Mouse (Mus musculus) MEL (cell line): ENCODE results near the gene Igf2r. TPM values are rescaled to one million over a fixed set of nuclear protein-coding genes. Genes with fewer than 3 reads are reported as not detected.

ENCODE experiments used
- DNase-seq: peaks from one replicate; pipeline ENCODE4 v3.0.0; 2011; ENCODE audit warnings: low read depth, low spot score
- H3K27ac ChIP-seq: 2 replicates; pipeline ENCODE4 v1.5.1; 2012; ENCODE audit warnings: low read depth, mild to moderate bottlenecking, control low read depth, low read length, moderate library complexity; ENCODE audit not compliant: control insufficient read depth
- H3K27me3 ChIP-seq, 2 experiments: fragments of 150-350 bp in 1 of 2; sonication (generic) in 1 of 2; 2 replicates each; pipeline ENCODE4 v1.6.1; 2012; ENCODE audit warnings: low read length in 2 of 2, mild to moderate bottlenecking in 2 of 2, improper control_type of control experiment in 1 of 2, moderate library complexity in 1 of 2; ENCODE audit not compliant: insufficient read depth in 2 of 2, control insufficient read depth in 1 of 2
- H3K36me3 ChIP-seq, 2 experiments: 2 replicates each; pipeline ENCODE4 v1.6.1; 2012 to 2014; ENCODE audit warnings: low read length in 2 of 2, improper control_type of control experiment in 1 of 2, inconsistent platforms in 1 of 2, mild to moderate bottlenecking in 1 of 2; ENCODE audit not compliant: insufficient read depth in 2 of 2, control insufficient read depth in 1 of 2
- H3K4me1 ChIP-seq, 2 experiments: fragments of 150-350 bp in 1 of 2; sonication (generic) in 1 of 2; 2 replicates each; pipeline ENCODE4 v1.6.1; 2012; ENCODE audit warnings: low read length in 2 of 2, improper control_type of control experiment in 1 of 2, mild to moderate bottlenecking in 1 of 2; ENCODE audit not compliant: insufficient read depth in 2 of 2, control insufficient read depth in 1 of 2
- H3K4me3 ChIP-seq, 2 experiments: fragments of 150-350 bp in 1 of 2; sonication (generic) in 1 of 2; 2 replicates each; pipeline ENCODE4 v1.5.1; 2012; ENCODE audit warnings: low read depth in 2 of 2, low read length in 2 of 2, mild to moderate bottlenecking in 2 of 2, moderate library complexity in 2 of 2, control low read depth in 1 of 2, improper control_type of control experiment in 1 of 2; ENCODE audit not compliant: control insufficient read depth in 1 of 2, insufficient read depth in 1 of 2
- H3K79me2 ChIP-seq: 2 replicates; pipeline ENCODE4 v1.6.1; 2012; ENCODE audit warnings: mild to moderate bottlenecking, low read length, moderate library complexity; ENCODE audit not compliant: control insufficient read depth, poor library complexity, insufficient read depth
- H3K9ac ChIP-seq: 2 replicates; pipeline ENCODE4 v1.6.1; 2012; ENCODE audit warnings: low read depth, mild to moderate bottlenecking, control low read depth, low read length, moderate library complexity; ENCODE audit not compliant: control insufficient read depth, poor library complexity, severe bottlenecking
- H3K9me3 ChIP-seq: fragments of 150-350 bp; sonication (generic); replicated peaks from 2 replicates; pipeline ENCODE4 v1.6.1; 2012; ENCODE audit warnings: mild to moderate bottlenecking, low read length, improper control_type of control experiment, moderate library complexity; ENCODE audit not compliant: insufficient read depth
- BHLHE40 ChIP-seq: IDR thresholded peaks from 2 replicates; pipeline ENCODE4 v1.6.1; 2012; ENCODE audit warnings: low read depth, mild to moderate bottlenecking, inconsistent platforms, low read length, improper control_type of control experiment, borderline replicate concordance
- CTCF ChIP-seq, 3 experiments: IDR thresholded peaks in 2 of 3; conservative IDR thresholded peaks in 1 of 3; 2 replicates each; pipeline ENCODE4 v1.5.1; 2011 to 2012; ENCODE audit warnings: low read length in 3 of 3, low read depth in 2 of 3, mild to moderate bottlenecking in 2 of 3, improper control_type of control experiment in 1 of 3, inconsistent platforms in 1 of 3, mixed read lengths in 1 of 3, moderate library complexity in 1 of 3; ENCODE audit not compliant: control insufficient read depth in 1 of 3, insufficient read depth in 1 of 3, poor library complexity in 1 of 3, severe bottlenecking in 1 of 3
- ELF1 ChIP-seq: IDR thresholded peaks from 2 replicates; pipeline ENCODE4 v1.6.1; 2014; ENCODE audit warnings: low read depth, mild to moderate bottlenecking, inconsistent platforms, low read length, improper control_type of control experiment, moderate library complexity
- EP300 ChIP-seq, 2 experiments: IDR thresholded peaks; 2 replicates each; pipeline ENCODE4 v1.6.1; 2011; ENCODE audit warnings: improper control_type of control experiment in 2 of 2, low read length in 2 of 2, low read depth in 1 of 2, mild to moderate bottlenecking in 1 of 2
- ETS1 ChIP-seq: IDR thresholded peaks from 2 replicates; pipeline ENCODE4 v1.6.1; 2012; ENCODE audit warnings: low read depth, mild to moderate bottlenecking, inconsistent platforms, low read length, improper control_type of control experiment, moderate library complexity
- HCFC1 ChIP-seq: IDR thresholded peaks from 2 replicates; pipeline ENCODE4 v1.6.1; 2012; ENCODE audit warnings: low read depth, mild to moderate bottlenecking, inconsistent platforms, low read length, improper control_type of control experiment, moderate library complexity
- JUND ChIP-seq: IDR thresholded peaks from 2 replicates; pipeline ENCODE4 v1.6.1; 2011; ENCODE audit warnings: low read depth, mild to moderate bottlenecking, improper control_type of control experiment, low read length
- KAT2A ChIP-seq: conservative IDR thresholded peaks from 2 replicates; pipeline ENCODE4 v1.6.1; 2012; ENCODE audit warnings: low read depth, low read length, improper control_type of control experiment, inconsistent platforms
- MAFK ChIP-seq: IDR thresholded peaks from 2 replicates; pipeline ENCODE4 v1.6.1; 2011; ENCODE audit warnings: low read depth, mild to moderate bottlenecking, low read length, improper control_type of control experiment, borderline replicate concordance
- MAX ChIP-seq: IDR thresholded peaks from 2 replicates; pipeline ENCODE4 v1.6.1; 2011; ENCODE audit warnings: low read length, improper control_type of control experiment
- MXI1 ChIP-seq: IDR thresholded peaks from 2 replicates; pipeline ENCODE4 v1.6.1; 2011; ENCODE audit warnings: mild to moderate bottlenecking, low read depth, low read length, improper control_type of control experiment
- MYC ChIP-seq: IDR thresholded peaks from 2 replicates; pipeline ENCODE4 v1.6.1; 2011; ENCODE audit warnings: low read depth, mild to moderate bottlenecking, low read length, improper control_type of control experiment, moderate library complexity
- NELFE ChIP-seq: IDR thresholded peaks from 2 replicates; pipeline ENCODE4 v1.6.1; 2011; ENCODE audit warnings: low read depth, low read length, improper control_type of control experiment
- NRF1 ChIP-seq: IDR thresholded peaks from 2 replicates; pipeline ENCODE4 v1.6.1; 2014; ENCODE audit warnings: low read depth, mild to moderate bottlenecking, inconsistent platforms, low read length, improper control_type of control experiment, moderate library complexity; ENCODE audit not compliant: poor library complexity, insufficient read depth, severe bottlenecking
- POLR2AphosphoS5 ChIP-seq: IDR thresholded peaks from 2 replicates; pipeline ENCODE4 v1.6.1; 2012; ENCODE audit warnings: low read depth, borderline replicate concordance, mild to moderate bottlenecking, inconsistent platforms, low read length, moderate library complexity, mixed read lengths
- RAD21 ChIP-seq: IDR thresholded peaks from 2 replicates; pipeline ENCODE4 v1.6.1; 2011; ENCODE audit warnings: mild to moderate bottlenecking, low read depth, low read length, improper control_type of control experiment
- SMC3 ChIP-seq: IDR thresholded peaks from 2 replicates; pipeline ENCODE4 v1.6.1; 2011; ENCODE audit warnings: low read depth, low read length, improper control_type of control experiment
- TCF12 ChIP-seq: IDR thresholded peaks from 2 replicates; pipeline ENCODE4 v1.6.1; 2014; ENCODE audit warnings: low read depth, mild to moderate bottlenecking, inconsistent platforms, low read length, improper control_type of control experiment, moderate library complexity
- UBTF ChIP-seq: IDR thresholded peaks from 2 replicates; pipeline ENCODE4 v1.6.1; 2012; ENCODE audit warnings: low read depth, mild to moderate bottlenecking, inconsistent platforms, low read length, improper control_type of control experiment, moderate library complexity, borderline replicate concordance; ENCODE audit not compliant: insufficient read depth
- USF2 ChIP-seq, 2 experiments: IDR thresholded peaks; 2 replicates each; pipeline ENCODE4 v1.6.1; 2011 to 2012; ENCODE audit warnings: improper control_type of control experiment in 2 of 2, low read length in 2 of 2, borderline replicate concordance in 1 of 2, inconsistent platforms in 1 of 2, low read depth in 1 of 2, mild to moderate bottlenecking in 1 of 2; ENCODE audit not compliant: insufficient read depth in 1 of 2
- ZC3H11A ChIP-seq: IDR thresholded peaks from 2 replicates; pipeline ENCODE4 v1.6.1; 2012; ENCODE audit warnings: low read depth, mild to moderate bottlenecking, inconsistent platforms, low read length, improper control_type of control experiment
- ZMIZ1 ChIP-seq: IDR thresholded peaks from 2 replicates; pipeline ENCODE4 v1.6.1; 2012; ENCODE audit warnings: low read depth, mild to moderate bottlenecking, inconsistent platforms, low read length, improper control_type of control experiment, moderate library complexity
- ZNF384 ChIP-seq: IDR thresholded peaks from 2 replicates; pipeline ENCODE4 v1.6.1; 2012; ENCODE audit warnings: low read depth, mild to moderate bottlenecking, inconsistent platforms, low read length, improper control_type of control experiment
- polyA plus RNA-seq, 2 experiments: library from polyadenylated mRNA; stranded (reverse) in 1 of 2; unstranded in 1 of 2; fragments of >175 nt in 1 of 2; fragments of >200 nt in 1 of 2; gene quantifications; 2 replicates each; pipeline versions ENCODE4 v1.2.1 to v1.2.4; 2012; ENCODE audit warnings: low replicate concordance in 2 of 2, low read depth in 1 of 2; ENCODE audit not compliant: insufficient read length in 2 of 2, insufficient read depth in 1 of 2, missing spikeins in 1 of 2
- total RNA-seq: library from RNA; depleted of rRNA; stranded (reverse); fragments of 300-350 nt; gene quantifications from 2 replicates; pipeline ENCODE4 v1.2.3, GENCODE M21; 2012

The Igf2r gene
- total and polyA plus RNA-seq, 3 experiments: 18.0 to 21.7 (median 18.3) TPM

DNA sequence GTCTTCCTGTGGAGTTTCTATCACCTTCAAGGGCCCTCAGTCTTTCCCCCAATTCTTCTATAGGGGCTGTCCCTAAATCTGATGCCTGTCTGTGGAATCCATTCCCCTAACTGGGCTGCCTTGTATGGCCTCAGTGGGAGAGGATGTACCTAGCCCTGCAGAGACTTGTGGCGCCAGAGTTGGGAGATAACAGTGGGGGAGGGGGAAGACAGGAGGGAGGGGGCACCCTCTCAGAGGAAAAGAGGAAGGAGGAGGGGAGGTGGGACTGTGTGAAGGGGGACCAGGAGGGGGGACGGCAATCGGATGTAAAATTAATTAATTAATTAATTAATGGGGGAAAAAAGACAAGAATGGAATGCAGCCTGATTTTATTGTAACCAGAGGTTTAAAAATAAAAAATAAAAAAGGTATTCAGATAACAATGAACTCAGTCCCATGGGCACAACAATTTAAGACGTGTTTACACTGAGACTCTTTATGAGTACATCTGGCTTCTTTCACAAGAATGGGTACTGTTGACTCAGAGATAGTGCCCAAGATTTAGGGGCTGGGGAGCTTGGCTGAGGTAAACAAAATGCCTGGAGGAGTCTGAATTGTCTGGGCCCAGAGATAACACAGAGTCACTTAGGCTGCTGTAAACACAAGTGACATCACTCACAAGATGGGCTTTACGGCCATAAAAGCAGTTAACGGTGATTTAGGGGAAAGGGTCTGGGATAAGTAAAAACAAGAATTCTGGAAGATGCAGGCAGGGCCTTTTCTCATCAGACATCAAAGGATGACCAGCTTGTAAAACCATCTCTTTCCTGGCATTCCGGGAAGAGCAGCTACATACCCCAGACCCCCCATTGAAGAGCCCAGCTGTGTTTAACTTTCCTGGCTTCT lies 100.7 kb downstream of the Igf2r start (continued):
- TF ChIP-seq NRF1 (no peak), RAD21 (no peak), CTCF (IDR thresholded peaks at IDR 0.05 in 2 of 3, conservative IDR thresholded peaks at IDR 0.05 in 1 of 3; ENCODE audit: control insufficient read depth in 1 of 3, insufficient read depth in 1 of 3, low read depth in 2 of 3, low read length in 3 of 3, poor library complexity in 1 of 3, severe bottlenecking in 1 of 3) (no peak), ETS1 (peak; percentile 39; the same call in 1 of the 2 replicates), UBTF (no peak), ZNF384 (no peak), TCF12 (no peak), ELF1 (no peak), HCFC1 (no peak), JUND (no peak), USF2 (IDR thresholded peaks at IDR 0.05; ENCODE audit: borderline replicate concordance in 1 of 2, insufficient read depth in 1 of 2, low read depth in 1 of 2, low read length in 2 of 2) (no peak), ZMIZ1 (no peak), MXI1 (no peak), KAT2A (no peak), EP300 (IDR thresholded peaks at IDR 0.05; ENCODE audit: low read depth in 1 of 2, low read length in 2 of 2) (peak; percentile 25 to 37; a peak in 2 of 4 replicates), BHLHE40 (no peak), POLR2AphosphoS5 (no peak), MAFK (no peak), MAX (no peak), NELFE (no peak), SMC3 (no peak), ZC3H11A (no peak)
- TF ChIP-seq, all 39 proteins: peak for 6

- DNase-seq: no peak
- no peaks in the 10 kb centered on the region for H3K79me2 ChIP-seq
- no peak overlapping the region for H3K4me3 ChIP-seq
- no peaks in the 10 kb centered on the region for H3K27me3 ChIP-seq
- no peaks in the 10 kb centered on the region for H3K9me3 ChIP-seq
- no peak overlapping the region for H3K9ac ChIP-seq
- no peak overlapping the region for H3K27ac ChIP-seq
- no peak for TF ChIP-seq MYC
- H3K4me1 ChIP-seq: peaks cover 0 to 4% of the 10 kb centered on the region in 2 experiments; a peak in 2 of 4 replicates
- peaks cover 0 to 5% of the 10 kb centered on the region in 2 experiments; a peak in 1 of 4 replicates for H3K36me3 ChIP-seq
Measured at GRCm38 (mm10) chr17:12664156-12664555, 105.3 kb downstream of the Igf2r start.
